Mouse (Mus musculus) stomach, embryonic 16.5 days (tissue): Measurements from ENCODE around the gene Tfdp2. TPM values are rescaled to one million over a fixed set of nuclear protein-coding genes. Genes with fewer than 3 reads are reported as not detected.
"Not testable (repeated sequence)": the region's sequence is repeated elsewhere in the genome, so short reads cannot be mapped to it uniquely, and the experiment has no call there.

ENCODE experiments used
- ATAC-seq: fragments of 200-750 bp; cut with Nextera tagmentation; 2 replicates; pipeline ENCODE4 v1.8.0; 2017; ENCODE audit warnings: moderate number of reproducible peaks, moderate TSS enrichment; ENCODE audit not compliant: insufficient read depth, low FRiP score
- H3K27ac ChIP-seq: fragments of 300-500 bp; sonication (generic); 2 replicates; pipeline ENCODE4 v1.5.1; 2014; ENCODE audit warnings: low read length
- H3K27me3 ChIP-seq: fragments of 300-500 bp; sonication (generic); 2 replicates; pipeline ENCODE4 v1.6.1; 2014; ENCODE audit warnings: low read length, control low read depth, mixed read lengths; ENCODE audit not compliant: control insufficient read depth, insufficient read depth
- H3K36me3 ChIP-seq: fragments of 300-500 bp; sonication (generic); 2 replicates; pipeline ENCODE4 v1.6.1; 2014; ENCODE audit warnings: low read length; ENCODE audit not compliant: control insufficient read depth, insufficient read depth
- H3K4me1 ChIP-seq: fragments of 300-500 bp; sonication (generic); 2 replicates; pipeline ENCODE4 v1.6.1; 2014; ENCODE audit warnings: low read length, control low read depth, mixed read lengths; ENCODE audit not compliant: control insufficient read depth, insufficient read depth
- H3K4me2 ChIP-seq: fragments of 300-500 bp; sonication (generic); 2 replicates; pipeline ENCODE4 v1.6.1; 2014; ENCODE audit warnings: low read depth, low read length, mixed read lengths
- H3K4me3 ChIP-seq: fragments of 300-500 bp; sonication (generic); replicated peaks from 2 replicates; pipeline ENCODE4 v1.5.1; 2014; ENCODE audit warnings: mild to moderate bottlenecking, low read length
- H3K9ac ChIP-seq: fragments of 300-500 bp; sonication (generic); 2 replicates; pipeline ENCODE4 v1.6.1; 2014; ENCODE audit warnings: low read length
- H3K9me3 ChIP-seq: fragments of 300-500 bp; sonication (generic); replicated peaks from 2 replicates; pipeline ENCODE4 v1.6.1; 2016; ENCODE audit warnings: low read length, control low read depth; ENCODE audit not compliant: control insufficient read depth
- WGBS: fragments of 180-500 bp; shearing (Covaris S2); extraction: QIAGEN DNeasy Blood & Tissue Kit; methylation state at CpG from one replicate; pipeline ENCODE4 v1.1.7; 2014; 5-methylcytosine and 5-hydroxymethylcytosine counted together
- polyA plus RNA-seq: library from polyadenylated mRNA; unstranded; fragments of >200 nt; fragmentation: Nextera tagmentation; extraction: Ambion mirVana; gene quantifications from 2 replicates; pipeline ENCODE4 v1.2.1, GENCODE M21; 2015

The Tfdp2 gene
- 28.4 and 34.3 TPM in 2 replicates for polyA plus RNA-seq

- H3K4me3 ChIP-seq = peak within 1 kb of the TSS; percentile 87
- peak within 1 kb of the TSS; percentile 88 for H3K27ac ChIP-seq
- peak within 1 kb of the TSS; percentile 92 for H3K4me2 ChIP-seq
- no peaks in the 10 kb centered on the region for H3K27me3 ChIP-seq
- no peaks in the 10 kb centered on the region for H3K9me3 ChIP-seq
- under 1% methylated on average over 77 of the region's 81 CpGs for WGBS
- H3K36me3 ChIP-seq = no peaks in the 10 kb centered on the region
- H3K4me1 ChIP-seq = peaks cover 15% of the 10 kb centered on the region; the same call in 1 of the 2 replicates
- peak; percentile 97 for ATAC-seq
- peak within 1 kb of the TSS; percentile 78 for H3K9ac ChIP-seq
Measured at GRCm38 (mm10) chr9:96195885-96196622, at the start of gene Tfdp2. Gene Tfdp2 (plus strand): TSS chr9:96196275.

GRCm38 (mm10) chr9:96152801-96153200 is 43.3 kb upstream of the Tfdp2 start:
- Histone ChIP-seq H3K9ac (no peak overlapping the region), H3K4me2 (no peak overlapping the region), H3K9me3 (no peaks in the 10 kb centered on the region), H3K4me1 (no peaks in the 10 kb centered on the region), H3K27ac (no peak overlapping the region), H3K4me3 (no peak overlapping the region), H3K27me3 (no peaks in the 10 kb centered on the region), H3K36me3 (peaks cover 6% of the 10 kb centered on the region; the same call in 1 of the 2 replicates)
- WGBS = 89% methylated on average over 7 of the region's 7 CpGs
- ATAC-seq = no peak

DNA sequence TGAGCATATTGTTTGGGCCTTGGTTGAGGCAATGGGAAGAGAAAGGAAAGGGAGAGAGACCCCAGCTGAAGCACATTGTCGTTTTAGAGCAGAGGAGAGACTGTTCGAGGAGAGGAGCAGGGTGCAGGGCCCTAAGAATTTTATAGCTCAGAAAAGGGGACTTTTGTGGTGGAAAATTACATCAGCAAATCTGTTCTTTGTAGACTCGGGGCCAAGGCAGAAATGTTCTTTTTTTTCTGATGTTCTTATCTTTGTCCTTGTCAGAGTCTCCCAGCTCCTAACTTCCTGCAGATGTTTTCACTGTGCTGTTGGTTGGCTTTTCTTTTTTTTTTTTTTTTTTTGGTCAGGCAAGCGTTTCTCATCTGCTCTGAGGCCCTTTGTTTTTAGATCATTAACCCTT is 37.6 kb upstream of the Tfdp2 start:
- Histone ChIP-seq H3K9me3 (no peaks in the 10 kb centered on the region), H3K4me2 (no peak overlapping the region), H3K27me3 (no peaks in the 10 kb centered on the region), H3K4me3 (no peak overlapping the region), H3K36me3 (no peaks in the 10 kb centered on the region; the same call in 1 of the 2 replicates), H3K27ac (no peak overlapping the region), H3K9ac (no peak overlapping the region), H3K4me1 (no peaks in the 10 kb centered on the region)
- ATAC-seq = no peak
- WGBS = 40% methylated on average over 4 of the region's 4 CpGs

GRCm38 (mm10) chr9:96159047-96159446 is 37.0 kb upstream of the Tfdp2 start:
- no peak overlapping the region for H3K4me3 ChIP-seq
- H3K9me3 ChIP-seq = no peaks in the 10 kb centered on the region
- no peak for ATAC-seq
- no peaks in the 10 kb centered on the region for H3K4me1 ChIP-seq
- no peak overlapping the region for H3K27ac ChIP-seq
- H3K9ac ChIP-seq = no peak overlapping the region
- H3K4me2 ChIP-seq = no peak overlapping the region
- WGBS = 80% methylated on average over 3 of the region's 3 CpGs
- H3K27me3 ChIP-seq = no peaks in the 10 kb centered on the region
- H3K36me3 ChIP-seq = no peaks in the 10 kb centered on the region; the same call in 1 of the 2 replicates

DNA sequence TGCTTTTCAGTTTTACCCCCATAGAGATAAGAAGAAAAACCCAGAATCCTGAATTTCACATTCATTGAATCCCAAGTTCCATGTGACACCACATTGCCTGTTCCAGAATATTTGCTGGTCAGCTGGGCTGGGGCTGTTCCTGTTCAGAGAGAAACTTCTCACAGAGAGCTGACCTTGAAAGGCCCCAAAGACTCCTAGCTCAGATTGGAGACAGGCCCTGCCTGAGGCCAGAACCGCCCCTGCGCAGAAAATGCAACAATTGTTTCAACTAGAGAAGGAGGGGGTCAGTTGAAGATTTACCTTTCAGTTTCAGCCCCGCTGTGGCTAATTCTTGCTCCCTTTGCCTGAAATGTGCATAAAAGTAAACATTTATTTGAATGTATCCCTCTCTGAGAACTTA is 35.3 kb upstream of the Tfdp2 start:
- H3K9ac ChIP-seq = no peak overlapping the region
- H3K9me3 ChIP-seq = no peaks in the 10 kb centered on the region
- no peak overlapping the region for H3K27ac ChIP-seq
- H3K36me3 ChIP-seq = no peaks in the 10 kb centered on the region
- H3K4me2 ChIP-seq = no peak overlapping the region
- H3K27me3 ChIP-seq = no peaks in the 10 kb centered on the region
- H3K4me3 ChIP-seq = no peak overlapping the region
- no peak for ATAC-seq
- WGBS = 47% methylated on average over 3 of the region's 3 CpGs
- no peaks in the 10 kb centered on the region for H3K4me1 ChIP-seq

GRCm38 (mm10) chr9:96162421-96162820 is 33.7 kb upstream of the Tfdp2 start:
- Histone ChIP-seq H3K27ac (no peak overlapping the region), H3K27me3 (no peaks in the 10 kb centered on the region), H3K4me2 (no peak overlapping the region), H3K9me3 (no peaks in the 10 kb centered on the region), H3K4me3 (no peak overlapping the region), H3K36me3 (no peaks in the 10 kb centered on the region), H3K4me1 (no peaks in the 10 kb centered on the region), H3K9ac (no peak overlapping the region)
- no peak for ATAC-seq
- 80% methylated on average over 5 of the region's 5 CpGs for WGBS

DNA sequence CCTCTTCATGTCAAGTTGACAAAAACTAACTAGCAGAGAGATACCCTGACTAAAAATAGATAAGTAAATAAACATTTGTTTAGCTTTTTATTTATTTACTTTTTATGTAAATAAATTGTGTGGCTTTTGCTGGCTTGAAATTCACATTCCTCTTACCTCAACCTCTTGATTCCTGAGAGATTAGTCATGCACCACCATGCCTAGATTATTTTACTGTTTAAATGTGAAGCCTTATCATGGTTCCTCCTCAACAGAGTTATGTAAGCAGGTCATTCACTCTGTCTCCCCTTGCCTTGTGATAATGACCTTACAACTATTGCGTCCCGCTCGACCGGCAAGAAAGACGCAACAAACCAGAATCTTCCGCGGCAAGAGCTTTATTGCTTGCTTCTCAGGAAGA is 32.6 kb upstream of the Tfdp2 start:
- Histone ChIP-seq H3K4me2 (no peak overlapping the region), H3K9me3 (no peaks in the 10 kb centered on the region), H3K4me3 (no peak overlapping the region), H3K27me3 (no peaks in the 10 kb centered on the region), H3K36me3 (no peaks in the 10 kb centered on the region), H3K4me1 (no peaks in the 10 kb centered on the region), H3K9ac (no peak overlapping the region), H3K27ac (no peak overlapping the region)
- 96% methylated on average over 7 of the region's 7 CpGs for WGBS
- no peak for ATAC-seq

- WGBS = 96% methylated on average over 13 of the region's 15 CpGs
- not testable (repeated sequence) for H3K4me3 ChIP-seq, H3K9me3 ChIP-seq, ATAC-seq, H3K4me2 ChIP-seq, H3K4me1 ChIP-seq, H3K27me3 ChIP-seq, H3K27ac ChIP-seq, H3K9ac ChIP-seq, H3K36me3 ChIP-seq
Measured at GRCm38 (mm10) chr9:96163983-96164382, 32.1 kb upstream of the Tfdp2 start.

DNA sequence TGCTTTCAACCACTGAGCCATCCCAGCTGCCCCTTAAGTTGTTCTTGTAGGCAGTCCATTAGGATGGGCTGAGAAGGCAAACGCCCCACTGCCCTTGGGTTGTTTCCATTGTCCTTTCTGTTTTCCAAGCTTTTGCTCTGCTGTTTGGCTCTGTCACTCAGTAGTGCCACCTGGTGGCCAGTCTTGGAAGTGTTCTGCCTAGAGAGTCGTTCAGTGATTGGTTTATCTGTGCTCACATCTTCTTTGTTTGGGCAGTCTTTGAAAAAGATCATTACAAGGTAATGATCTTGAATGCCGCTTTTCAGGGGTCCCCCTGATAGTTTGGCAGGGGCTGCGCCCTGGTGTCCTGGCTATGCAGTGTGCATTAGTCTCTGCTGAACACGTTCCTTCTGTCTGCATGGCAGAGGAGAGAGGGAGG is 28.9 kb upstream of the Tfdp2 start:
- WGBS = 39% methylated on average over 5 of the region's 5 CpGs
- ATAC-seq = no peak
- H3K4me1 ChIP-seq = no peaks in the 10 kb centered on the region

More for the DNA sequence above, 28.9 kb upstream of the Tfdp2 start:
- no peak overlapping the region for H3K9ac ChIP-seq
- no peaks in the 10 kb centered on the region for H3K9me3 ChIP-seq
- H3K27me3 ChIP-seq = no peaks in the 10 kb centered on the region
- no peak overlapping the region for H3K4me2 ChIP-seq
- no peak overlapping the region for H3K4me3 ChIP-seq
- H3K27ac ChIP-seq = no peak overlapping the region
- H3K36me3 ChIP-seq = no peaks in the 10 kb centered on the region
